Mouse (Mus musculus) midbrain, embryonic 11.5 days (tissue): ENCODE results near the gene Ggt5. TPM values are rescaled to one million over a fixed set of nuclear protein-coding genes. Genes with fewer than 3 reads are reported as not detected.

Experiments
- ATAC-seq: fragments of 200-750 bp; cut with Nextera tagmentation; 2 replicates; pipeline ENCODE4 v1.8.0; 2017; ENCODE audit warnings: moderate TSS enrichment, moderate library complexity; ENCODE audit not compliant: low FRiP score
- DNase-seq: peaks from one replicate; pipeline ENCODE4 v3.0.0; 2015; ENCODE audit warnings: low spot score; ENCODE audit errors: missing footprints
- H3K27ac ChIP-seq: fragments of 300-500 bp; sonication (generic); 2 replicates; pipeline ENCODE4 v1.5.1; 2014; ENCODE audit warnings: low read depth, low read length
- H3K27me3 ChIP-seq: fragments of 300-500 bp; sonication (generic); 2 replicates; pipeline ENCODE4 v1.6.1; 2014; ENCODE audit warnings: mild to moderate bottlenecking, low read length, moderate library complexity, mixed read lengths; ENCODE audit not compliant: control insufficient read depth, insufficient read depth
- H3K36me3 ChIP-seq: fragments of 300-500 bp; sonication (generic); 2 replicates; pipeline ENCODE4 v1.6.1; 2014; ENCODE audit warnings: mild to moderate bottlenecking, low read length, moderate library complexity, mixed read lengths; ENCODE audit not compliant: control insufficient read depth, insufficient read depth
- H3K4me1 ChIP-seq: fragments of 300-500 bp; sonication (generic); 2 replicates; pipeline ENCODE4 v1.6.1; 2014; ENCODE audit warnings: low read length; ENCODE audit not compliant: control insufficient read depth, insufficient read depth
- H3K4me2 ChIP-seq: fragments of 300-500 bp; sonication (generic); 2 replicates; pipeline ENCODE4 v1.6.1; 2014; ENCODE audit warnings: mild to moderate bottlenecking, moderate library complexity
- H3K4me3 ChIP-seq: fragments of 300-500 bp; sonication (generic); 2 replicates; pipeline ENCODE4 v1.5.1; 2014; ENCODE audit warnings: low read depth, low read length
- H3K9ac ChIP-seq: fragments of 300-500 bp; sonication (generic); 2 replicates; pipeline ENCODE4 v1.6.1; 2014; ENCODE audit warnings: low read length
- H3K9me3 ChIP-seq: fragments of 300-500 bp; sonication (generic); 2 replicates; pipeline ENCODE4 v1.6.1; 2016; ENCODE audit warnings: low read length; ENCODE audit not compliant: control insufficient read depth
- whole genome bisulfite sequencing: fragments of 180-500 bp; shearing (Covaris S2); extraction: QIAGEN DNeasy Blood & Tissue Kit; methylation state at CpG from one replicate; pipeline ENCODE4 v1.1.7; 2014; 5-methylcytosine and 5-hydroxymethylcytosine counted together
- polyA plus RNA-seq: library from polyadenylated mRNA; unstranded; fragments of >200 nt; fragmentation: Nextera tagmentation; extraction: Ambion mirVana; gene quantifications from 2 replicates; pipeline ENCODE4 v1.2.1, GENCODE M21; 2014

Ggt5 gene
- 0.25 and 0.29 TPM in 2 replicates for polyA plus RNA-seq

DNA sequence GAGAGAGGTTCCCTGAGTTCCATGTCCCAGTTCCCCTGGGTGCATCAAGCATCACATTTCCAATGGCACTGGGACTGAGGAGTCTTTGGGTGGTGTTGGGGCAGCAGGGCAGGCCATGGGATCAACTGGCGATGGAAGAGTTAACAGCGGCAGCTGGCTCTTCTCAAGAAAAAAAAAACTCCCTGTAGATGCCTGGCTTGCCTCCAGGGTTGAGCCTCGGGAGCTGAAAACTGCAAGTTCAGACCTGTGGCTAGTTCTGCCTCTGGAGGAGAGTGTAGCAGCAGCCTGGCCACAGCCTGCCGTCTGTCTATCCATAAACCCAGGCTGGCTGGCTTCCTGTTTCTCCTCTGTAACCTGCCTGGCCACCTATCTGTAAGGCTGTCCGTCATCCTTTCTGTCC lies at the start of gene Ggt5:
Gene Ggt5 (plus strand): TSS at position 212 of the 400 bp plus-strand sequence.
- no peak for ATAC-seq
- H3K4me1 ChIP-seq: 0 out of 2 replicates have a peak, but pooled peaks cover 2% of the 10 kb centered on the region
- H3K27me3 ChIP-seq: no peaks in the 10 kb centered on the region; the same call in 1 of the 2 replicates
- H3K36me3 ChIP-seq: no peaks in the 10 kb centered on the region
- H3K9ac ChIP-seq: no peak within 1 kb of the TSS
- no peak within 1 kb of the TSS for H3K4me2 ChIP-seq
- 54% methylated on average over 5 of the region's 5 CpGs for WGBS
- no peaks in the 10 kb centered on the region for H3K9me3 ChIP-seq
- no peak within 1 kb of the TSS for H3K27ac ChIP-seq
- DNase-seq: no peak
- H3K4me3 ChIP-seq: no peak within 1 kb of the TSS

DNA sequence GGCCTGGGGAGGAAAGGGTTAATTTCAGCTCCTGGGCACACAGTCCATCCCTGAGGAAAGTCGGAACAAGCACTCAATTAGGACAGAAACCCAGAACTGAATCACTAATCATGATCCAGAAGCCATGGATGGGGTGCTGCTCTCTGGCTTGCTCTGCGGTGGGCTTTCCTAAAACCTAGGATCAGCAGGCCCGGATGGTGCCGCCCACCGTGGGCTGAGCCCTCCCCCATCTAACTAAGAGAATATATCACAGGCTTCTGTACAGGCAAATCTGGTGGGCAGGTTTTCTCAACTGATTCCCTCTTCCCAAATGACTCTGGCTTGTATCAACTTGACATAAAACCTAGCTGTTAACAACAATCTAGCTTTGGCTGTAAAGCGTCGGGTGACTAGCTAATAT lies 41.2 kb upstream of the Ggt5 start:
- Histone ChIP-seq H3K4me1 (no peaks in the 10 kb centered on the region), H3K27ac (no peak overlapping the region), H3K4me3 (no peak overlapping the region), H3K36me3 (no peaks in the 10 kb centered on the region), H3K27me3 (no peaks in the 10 kb centered on the region), H3K9ac (no peak overlapping the region), H3K9me3 (peaks cover 5% of the 10 kb centered on the region; the same call in 1 of the 2 replicates), H3K4me2 (no peak overlapping the region)
- 78% methylated on average over 7 of the region's 7 CpGs for WGBS
- ATAC-seq (no peak), DNase-seq (peak; percentile 70)

GRCm38 (mm10) chr10:75548486-75548885 lies 40.7 kb upstream of the Ggt5 start:
- ATAC-seq (no peak), DNase-seq (peak; percentile 54)
- H3K4me3 ChIP-seq: no peak overlapping the region
- H3K27ac ChIP-seq: no peak overlapping the region
- no peaks in the 10 kb centered on the region for H3K4me1 ChIP-seq
- H3K9ac ChIP-seq: no peak overlapping the region
- H3K9me3 ChIP-seq: peaks cover 5% of the 10 kb centered on the region; the same call in 1 of the 2 replicates
- no peak overlapping the region for H3K4me2 ChIP-seq
- H3K36me3 ChIP-seq: no peaks in the 10 kb centered on the region
- H3K27me3 ChIP-seq: no peaks in the 10 kb centered on the region
- WGBS: 84% methylated on average over 14 of the region's 14 CpGs

- Histone ChIP-seq H3K9ac (no peak overlapping the region), H3K4me3 (no peak overlapping the region), H3K27me3 (no peaks in the 10 kb centered on the region), H3K9me3 (peaks cover 5% of the 10 kb centered on the region; the same call in 1 of the 2 replicates), H3K27ac (no peak overlapping the region), H3K4me1 (no peaks in the 10 kb centered on the region), H3K4me2 (no peak overlapping the region), H3K36me3 (no peaks in the 10 kb centered on the region)
- no peak for ATAC-seq
- DNase-seq: no peak
- WGBS: 77% methylated on average over 7 of the region's 7 CpGs
These were observed 39.3 kb upstream of the Ggt5 start for GRCm38 (mm10) chr10:75549886-75550285.

GRCm38 (mm10) chr10:75551175-75551574 lies 38.0 kb upstream of the Ggt5 start:
- Histone ChIP-seq H3K4me2 (no peak overlapping the region), H3K9ac (no peak overlapping the region), H3K27me3 (no peaks in the 10 kb centered on the region), H3K27ac (no peak overlapping the region), H3K36me3 (no peaks in the 10 kb centered on the region), H3K4me1 (peaks cover 1% of the 10 kb centered on the region; the same call in 1 of the 2 replicates), H3K4me3 (no peak overlapping the region), H3K9me3 (no peaks in the 10 kb centered on the region)
- DNase-seq: peak; percentile 68
- WGBS: 58% methylated on average over 12 of the region's 12 CpGs
- no peak for ATAC-seq

DNA sequence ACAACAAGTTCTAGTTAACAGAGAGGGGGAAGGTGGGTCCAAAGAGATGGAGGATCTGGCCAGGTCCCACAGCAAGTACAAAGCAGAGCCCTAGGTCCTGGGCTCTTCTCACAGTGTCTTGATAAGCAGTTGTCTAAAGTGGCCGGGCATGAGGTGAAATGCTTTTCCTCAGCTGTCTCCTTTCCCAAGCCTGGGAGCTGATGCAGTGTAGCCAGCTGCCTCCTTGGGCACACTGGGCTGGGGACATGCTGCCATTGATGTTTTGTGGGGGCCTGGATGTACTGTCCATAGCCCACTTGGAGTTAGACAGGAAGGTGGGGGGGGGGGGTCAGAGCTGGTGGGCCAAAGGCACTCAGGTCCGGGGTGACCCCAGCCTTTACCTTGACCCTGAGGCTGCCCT lies 37.0 kb upstream of the Ggt5 start:
- DNase-seq: no peak
- WGBS: 97% methylated on average over 2 of the region's 2 CpGs
- Histone ChIP-seq H3K4me2 (no peak overlapping the region), H3K27ac (no peak overlapping the region), H3K4me1 (peaks cover 3% of the 10 kb centered on the region; the same call in 1 of the 2 replicates), H3K9ac (no peak overlapping the region), H3K27me3 (no peaks in the 10 kb centered on the region), H3K9me3 (no peaks in the 10 kb centered on the region), H3K36me3 (no peaks in the 10 kb centered on the region), H3K4me3 (no peak overlapping the region)
- ATAC-seq: no peak

DNA sequence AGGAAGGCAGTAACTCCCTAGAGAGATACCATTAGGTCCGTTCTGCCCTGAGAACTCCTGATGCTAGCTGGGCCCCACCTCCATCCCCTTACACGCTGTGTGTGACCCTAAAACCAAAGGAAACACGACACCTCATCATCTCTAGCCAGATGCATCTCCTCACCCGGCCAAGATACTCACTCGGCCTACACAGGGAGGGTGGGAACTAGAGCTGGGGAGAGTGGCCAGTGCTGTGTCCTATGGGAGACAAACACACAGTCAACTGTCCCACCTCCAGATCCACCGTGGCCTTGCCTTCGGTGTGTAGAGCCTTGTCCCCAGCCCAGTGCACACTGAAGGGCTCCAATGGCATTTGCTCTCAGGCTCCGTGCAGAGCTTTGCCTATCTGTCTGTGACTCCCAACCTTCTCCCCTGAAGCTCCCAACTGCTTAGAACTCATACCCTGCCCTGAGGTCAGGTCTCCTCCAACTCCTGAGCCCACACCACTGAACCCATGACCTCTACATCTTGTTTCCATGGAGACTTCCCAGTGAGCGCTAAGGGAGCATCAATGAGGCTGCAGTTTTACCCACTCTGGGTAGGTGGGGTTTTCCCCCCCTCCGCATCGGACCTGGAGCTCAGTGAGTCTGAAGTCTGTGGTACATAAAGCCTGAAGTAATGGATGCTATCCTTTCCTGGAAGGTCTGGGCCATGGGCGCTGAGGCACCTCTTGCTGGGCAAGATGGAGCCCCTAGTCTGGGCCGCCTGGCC lies 36.3 kb upstream of the Ggt5 start:
- ATAC-seq (no peak), DNase-seq (no peak)
- Histone ChIP-seq H3K27ac (no peak overlapping the region), H3K36me3 (no peaks in the 10 kb centered on the region), H3K27me3 (no peaks in the 10 kb centered on the region; the same call in 1 of the 2 replicates), H3K4me3 (no peak overlapping the region), H3K9me3 (no peaks in the 10 kb centered on the region), H3K4me2 (no peak overlapping the region), H3K9ac (no peak overlapping the region), H3K4me1 (peaks cover 3% of the 10 kb centered on the region; the same call in 1 of the 2 replicates)
- 73% methylated on average over 13 of the region's 13 CpGs for WGBS

DNA sequence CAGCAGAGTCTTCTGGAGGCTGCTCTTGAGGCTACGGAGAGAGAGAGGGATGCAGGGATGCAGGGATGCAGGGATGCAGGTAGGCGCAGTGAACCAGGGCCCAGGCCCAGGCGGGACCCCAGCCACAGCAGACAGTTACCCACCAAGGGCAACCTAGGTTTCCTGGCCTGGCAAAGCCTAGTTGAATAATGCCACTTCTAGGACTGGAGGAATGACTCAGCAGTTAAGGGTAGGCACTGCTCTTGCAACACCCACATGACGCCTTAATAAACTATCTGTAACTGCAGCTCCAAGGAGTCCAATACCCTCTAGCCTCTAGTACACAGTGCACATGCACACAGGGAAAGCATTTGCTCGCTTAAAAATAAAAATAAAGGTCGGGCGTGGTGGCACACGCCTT lies 35.0 kb upstream of the Ggt5 start:
- H3K4me3 ChIP-seq: no peak overlapping the region
- no peak overlapping the region for H3K9ac ChIP-seq
- no peak overlapping the region for H3K4me2 ChIP-seq
- peaks cover 4% of the 10 kb centered on the region; the same call in 1 of the 2 replicates for H3K27me3 ChIP-seq
- ATAC-seq (no peak), DNase-seq (no peak)
- H3K27ac ChIP-seq: no peak overlapping the region
- WGBS: 87% methylated on average over 8 of the region's 8 CpGs
- no peaks in the 10 kb centered on the region for H3K9me3 ChIP-seq
- H3K4me1 ChIP-seq: peaks cover 4% of the 10 kb centered on the region
- no peaks in the 10 kb centered on the region for H3K36me3 ChIP-seq

- no peak overlapping the region for H3K4me2 ChIP-seq
- peaks cover 9% of the 10 kb centered on the region for H3K4me1 ChIP-seq
These were observed 33.6 kb upstream of the Ggt5 start for GRCm38 (mm10) chr10:75555557-75555956.

More at GRCm38 (mm10) chr10:75555557-75555956, 33.6 kb upstream of the Ggt5 start:
- DNase-seq: no peak
- Histone ChIP-seq H3K9me3 (no peaks in the 10 kb centered on the region), H3K36me3 (no peaks in the 10 kb centered on the region), H3K4me3 (no peak overlapping the region), H3K9ac (no peak overlapping the region), H3K27me3 (peaks cover 16% of the 10 kb centered on the region), H3K27ac (no peak overlapping the region)
- WGBS: 80% methylated on average over 6 of the region's 6 CpGs
- ATAC-seq: no peak
